Mouse (Mus musculus) liver, embryonic 14.5 days (tissue): ENCODE measurements at regions not wholly inside any gene's neighbourhood (a gene's known extent, or its start where the extent isn't known, plus 50 kb on each side); places are given as distances from the start of the nearest gene placed in this dataset.
A peak's percentile ranks its signal among the peaks of the same experiment; 100 is the strongest.

Experiments
- ATAC-seq: fragments of 200-750 bp; cut with Nextera tagmentation; 2 replicates; pipeline ENCODE4 v1.8.0; 2017; ENCODE audit warnings: moderate number of reproducible peaks, mild to moderate bottlenecking, moderate library complexity; ENCODE audit not compliant: insufficient read depth
- DNase-seq, 3 experiments: peaks; one replicate each; pipeline ENCODE4 v3.0.0-alpha.2; 2012 to 2013; ENCODE audit warnings: low read depth in 3 of 3, low spot score in 3 of 3
- H3K27ac ChIP-seq: fragments of 300-500 bp; sonication (generic); 2 replicates; pipeline ENCODE4 v1.5.1; 2014; ENCODE audit warnings: moderate library complexity, mild to moderate bottlenecking, control low read depth, inconsistent platforms
- H3K27me3 ChIP-seq: fragments of 300-500 bp; sonication (generic); 2 replicates; pipeline ENCODE4 v1.6.1; 2014; ENCODE audit warnings: mild to moderate bottlenecking, low read length, moderate library complexity; ENCODE audit not compliant: control insufficient read depth, insufficient read depth
- H3K36me3 ChIP-seq: fragments of 300-500 bp; sonication (generic); replicated peaks from 2 replicates; pipeline ENCODE4 v1.6.1; 2014; ENCODE audit warnings: low read depth; ENCODE audit not compliant: control insufficient read depth, insufficient read depth
- H3K4me1 ChIP-seq, 2 experiments: fragments of 200-500 bp in 1 of 2; fragments of 300-500 bp in 1 of 2; sonication (generic) in 1 of 2; replicated peaks; 2 replicates each; pipeline ENCODE4 v1.6.1; 2012 to 2014; ENCODE audit warnings: antibody characterized with exemption in 1 of 2, inconsistent platforms in 1 of 2, low read length in 1 of 2; ENCODE audit not compliant: control insufficient read depth in 2 of 2, insufficient read depth in 2 of 2
- H3K4me2 ChIP-seq: fragments of 300-500 bp; sonication (generic); 2 replicates; pipeline ENCODE4 v1.6.1; 2014; ENCODE audit warnings: low read depth, mild to moderate bottlenecking, control low read depth, moderate library complexity
- H3K4me3 ChIP-seq, 2 experiments: fragments of 200-500 bp in 1 of 2; fragments of 300-500 bp in 1 of 2; sonication (generic) in 1 of 2; 2 replicates each; pipeline ENCODE4 v1.5.1; 2012 to 2014; ENCODE audit warnings: low read depth in 2 of 2, low read length in 2 of 2, mild to moderate bottlenecking in 2 of 2, control low read depth in 1 of 2, inconsistent platforms in 1 of 2, moderate library complexity in 1 of 2; ENCODE audit not compliant: insufficient read depth in 1 of 2
- H3K9ac ChIP-seq: fragments of 300-500 bp; sonication (generic); replicated peaks from 2 replicates; pipeline ENCODE4 v1.6.1; 2014; ENCODE audit warnings: mild to moderate bottlenecking, control low read depth, moderate library complexity
- H3K9me3 ChIP-seq: fragments of 300-500 bp; sonication (generic); 2 replicates; pipeline ENCODE4 v1.6.1; 2016; ENCODE audit warnings: low read length, mixed read lengths; ENCODE audit not compliant: control insufficient read depth
- CTCF ChIP-seq: IDR thresholded peaks from 2 replicates; pipeline ENCODE4 v1.5.1; 2016; ENCODE audit warnings: antibody characterized with exemption, low read depth, control low read depth
- EP300 ChIP-seq: IDR thresholded peaks from 2 replicates; pipeline ENCODE4 v1.6.1; 2016; ENCODE audit warnings: antibody characterized with exemption, low read depth
- WGBS: fragments of 180-500 bp; shearing (Covaris S2); extraction: QIAGEN DNeasy Blood & Tissue Kit; methylation state at CpG from one replicate; pipeline ENCODE4 v1.1.7; 2014; ENCODE audit not compliant: insufficient replicate concordance; 5-methylcytosine and 5-hydroxymethylcytosine counted together

- H3K4me2 ChIP-seq, result no peak overlapping the region
- no peak overlapping the region for H3K4me3 ChIP-seq
- no peak for ATAC-seq
- no peaks in the 10 kb centered on the region for H3K27me3 ChIP-seq
- no peaks in the 10 kb centered on the region for H3K36me3 ChIP-seq
- 78% methylated on average over 9 of the region's 9 CpGs for WGBS
- H3K4me1 ChIP-seq, result no peaks in the 10 kb centered on the region
- DNase-seq, result no peak
- H3K27ac ChIP-seq, result no peak overlapping the region
- no peak overlapping the region for H3K9ac ChIP-seq
- H3K9me3 ChIP-seq, result no peaks in the 10 kb centered on the region
- TF ChIP-seq EP300 (no peak), CTCF (no peak)
These were observed 410.1 kb upstream of the Gm6657 start for GRCm38 (mm10) chr12:77783909-77784308.

DNA sequence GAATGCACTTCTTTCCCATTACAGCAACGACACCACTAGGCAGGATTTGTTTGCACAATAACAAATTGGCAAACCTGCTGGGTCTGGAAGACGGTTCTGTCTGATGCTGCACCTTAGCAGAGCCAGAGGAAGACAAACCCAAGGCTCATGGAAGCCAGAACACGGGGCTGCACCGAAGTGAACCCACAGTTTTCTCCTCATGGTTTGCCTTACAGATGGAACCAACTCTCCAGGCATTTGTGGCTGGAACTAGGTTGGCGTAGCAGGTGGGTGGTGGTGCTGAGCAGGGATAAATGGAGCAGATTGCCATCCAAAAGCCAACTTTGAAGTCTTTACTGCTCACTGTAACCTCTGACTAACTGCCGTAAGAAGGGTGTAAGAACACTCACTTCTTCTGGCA lies 408.4 kb upstream of the Gm6657 start:
- Histone ChIP-seq H3K27ac (no peak overlapping the region), H3K4me1 (no peaks in the 10 kb centered on the region), H3K4me3 (no peak overlapping the region), H3K36me3 (no peaks in the 10 kb centered on the region), H3K9ac (no peak overlapping the region), H3K4me2 (no peak overlapping the region), H3K9me3 (no peaks in the 10 kb centered on the region), H3K27me3 (no peaks in the 10 kb centered on the region)
- no peak for DNase-seq
- WGBS, result 70% methylated on average over 6 of the region's 6 CpGs
- no peak for ATAC-seq
- TF ChIP-seq EP300, result no peak
- no peak for TF ChIP-seq CTCF

DNA sequence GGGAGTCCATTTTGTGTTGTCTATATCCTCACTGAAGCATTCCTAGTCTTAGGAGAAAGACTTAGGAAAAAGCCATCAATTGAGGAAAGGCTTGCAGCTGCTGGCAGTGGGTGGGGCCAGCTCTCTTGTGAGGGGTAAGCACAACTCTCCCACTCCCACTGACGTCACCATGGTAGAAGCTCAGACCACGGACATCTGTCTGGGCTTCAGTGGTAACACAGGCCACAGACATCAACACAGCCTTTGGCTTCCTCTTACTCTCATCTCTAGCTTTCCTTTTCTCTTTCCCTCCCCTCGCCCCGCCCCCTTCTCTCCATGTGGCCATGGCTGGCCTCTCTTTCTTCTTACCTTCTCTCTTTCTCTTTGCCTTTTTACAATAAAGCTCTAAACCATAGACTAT lies 407.4 kb upstream of the Gm6657 start:
- no peaks in the 10 kb centered on the region for H3K36me3 ChIP-seq
- no peak overlapping the region for H3K4me3 ChIP-seq
- no peak for ATAC-seq
- no peaks in the 10 kb centered on the region for H3K4me1 ChIP-seq
- TF ChIP-seq EP300 (no peak), CTCF (no peak)
- WGBS, result 40% methylated on average over 4 of the region's 4 CpGs
- no peak overlapping the region for H3K27ac ChIP-seq
- H3K4me2 ChIP-seq, result no peak overlapping the region
- no peaks in the 10 kb centered on the region for H3K9me3 ChIP-seq
- no peak for DNase-seq
- H3K27me3 ChIP-seq, result no peaks in the 10 kb centered on the region
- H3K9ac ChIP-seq, result no peak overlapping the region

DNA sequence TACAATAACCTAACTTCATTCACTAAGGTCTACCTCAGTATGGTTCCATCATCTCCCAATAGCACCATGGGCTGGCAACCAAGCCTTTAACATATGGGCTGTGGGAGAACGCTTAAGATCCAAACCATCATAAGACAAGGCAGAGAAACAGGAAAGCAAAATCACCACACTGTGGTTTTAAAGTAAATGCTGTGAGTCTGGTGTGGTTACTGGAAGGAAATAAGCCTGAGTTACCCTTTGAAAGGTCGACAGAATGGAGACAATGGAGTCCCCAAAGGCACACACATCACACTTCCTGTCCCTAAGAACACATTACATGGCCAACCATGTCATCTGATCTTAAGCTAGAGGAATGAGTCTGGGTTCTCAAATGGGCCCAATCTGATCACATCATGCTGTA lies 405.8 kb upstream of the Gm6657 start:
- Histone ChIP-seq H3K9me3 (no peaks in the 10 kb centered on the region), H3K36me3 (no peaks in the 10 kb centered on the region), H3K9ac (no peak overlapping the region), H3K27ac (no peak overlapping the region), H3K27me3 (no peaks in the 10 kb centered on the region), H3K4me2 (no peak overlapping the region), H3K4me1 (no peaks in the 10 kb centered on the region), H3K4me3 (no peak overlapping the region)
- no peak for TF ChIP-seq CTCF
- TF ChIP-seq EP300, result no peak
- ATAC-seq (no peak), DNase-seq (no peak)
- WGBS, result 14% methylated on average over 2 of the region's 2 CpGs

DNA sequence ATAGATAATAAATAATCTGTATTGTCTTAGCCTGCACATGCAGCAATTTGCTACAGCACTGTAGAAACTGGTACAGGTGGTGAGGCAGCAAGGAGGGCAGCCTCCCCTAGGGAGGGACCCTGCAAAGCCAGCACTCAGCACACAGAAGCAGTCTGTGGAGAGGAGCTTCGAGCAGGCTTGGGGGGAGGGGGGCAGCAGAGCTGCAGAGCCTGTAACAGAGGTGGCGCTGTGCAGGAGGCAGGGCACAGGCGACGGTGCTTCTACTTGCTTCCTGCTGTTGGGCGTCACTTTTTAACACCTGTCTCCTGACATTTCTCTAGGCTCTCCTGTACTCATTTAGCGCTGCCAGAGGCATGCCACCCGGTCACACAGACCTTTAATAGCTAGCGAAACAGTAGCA lies 404.6 kb upstream of the Gm6657 start:
- 3% methylated on average over 8 of the region's 8 CpGs for WGBS
- Histone ChIP-seq H3K4me3 (no peak overlapping the region), H3K9ac (no peak overlapping the region)

DNA sequence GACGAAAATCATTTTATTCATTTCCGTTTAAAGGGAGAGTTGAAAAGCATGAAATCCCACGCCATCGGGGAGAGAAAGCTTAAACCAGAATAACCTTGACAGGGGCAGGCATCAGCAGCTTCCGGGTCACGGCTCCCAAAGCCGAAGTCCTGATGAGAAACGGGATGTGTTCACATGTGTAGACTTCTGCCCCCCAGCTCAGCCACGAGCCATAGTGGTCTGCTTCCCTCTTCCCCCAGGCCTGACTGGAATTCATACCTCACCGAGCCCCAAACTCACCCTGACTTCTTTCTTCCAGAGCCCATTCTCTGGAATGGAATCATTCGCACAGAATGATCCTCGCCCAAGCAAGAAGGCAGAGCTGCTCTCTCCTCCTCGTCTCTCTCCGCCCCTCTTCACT lies 404.2 kb upstream of the Gm6657 start:
- Histone ChIP-seq H3K27ac (no peak overlapping the region), H3K4me1 (no peaks in the 10 kb centered on the region), H3K4me3 (no peak overlapping the region), H3K27me3 (no peaks in the 10 kb centered on the region), H3K36me3 (no peaks in the 10 kb centered on the region), H3K9ac (no peak overlapping the region), H3K9me3 (no peaks in the 10 kb centered on the region), H3K4me2 (peak overlapping the region; percentile 34)
- WGBS, result 22% methylated on average over 14 of the region's 14 CpGs
- ATAC-seq (no peak), DNase-seq (no peak)
- TF ChIP-seq EP300, result no peak

More for the DNA sequence above, 404.6 kb upstream of the Gm6657 start:
- H3K27me3 ChIP-seq, result no peaks in the 10 kb centered on the region
- DNase-seq (no peak), ATAC-seq (no peak)
- TF ChIP-seq EP300 (no peak), CTCF (peak; percentile 38)
- H3K36me3 ChIP-seq, result no peaks in the 10 kb centered on the region
- H3K4me2 ChIP-seq, result peak overlapping the region; percentile 34
- H3K27ac ChIP-seq, result no peak overlapping the region
- H3K9me3 ChIP-seq, result no peaks in the 10 kb centered on the region
- no peaks in the 10 kb centered on the region for H3K4me1 ChIP-seq
